30 mouse cellular contexts compared by ENCODE assay signal in the genomic region with DNA sequence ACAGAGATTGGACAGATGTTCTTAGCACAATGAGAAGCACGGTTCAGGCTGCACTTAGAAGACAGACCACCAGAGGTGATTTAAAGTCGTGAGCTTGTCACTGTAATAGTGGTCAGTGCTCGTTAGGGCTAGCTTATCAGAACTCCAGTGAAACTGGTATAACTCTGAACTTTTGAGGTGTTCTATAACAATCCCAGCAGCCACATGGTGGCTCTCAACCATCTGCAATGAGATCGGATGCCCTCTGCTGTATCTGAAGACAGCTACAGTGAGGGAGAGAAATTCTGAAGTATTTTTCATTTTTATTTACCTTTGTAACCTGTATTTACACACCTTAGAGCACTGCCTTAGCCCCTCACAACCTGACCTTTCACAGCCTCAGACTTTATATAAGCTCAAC. TPM values are rescaled to one million over a fixed set of nuclear protein-coding genes. Genes with fewer than 3 reads are reported as not detected.
A peak's percentile ranks its signal among the peaks of the same experiment; 100 is the strongest.
DNase-seq lines count a peak whose midpoint lies in the region; TF ChIP-seq lines count a peak whose summit lies in the region.
"Had no signal": no experiment of that assay in that cellular context is flagged by ENCODE, and none has a peak within 500 bp of the region (broad histone marks: within the 10 kb centered on the region; RNA-seq: fewer than 3 reads in every experiment).

No protein-coding gene starts in this region.

- no peak overlapping the region for H3K4me3 ChIP-seq in gastrocnemius, adult 2 months
- no peak overlapping the region for H3K4me3 ChIP-seq in left cerebral cortex, adult 2 months
- H3K4me3 ChIP-seq: embryonic facial prominence, embryonic 10.5 days; embryonic facial prominence, embryonic 15.5 days; forebrain, embryonic 12.5 days; heart, embryonic 12.5 days; kidney, embryonic 15.5 days; limb, embryonic 12.5 days; midbrain, embryonic 12.5 days had no signal

- no peak for DNase-seq in gastrocnemius, adult 2 months
- DNase-seq in gastrocnemius, adult 18-20 months (ENCODE audit: low spot score): no peak
- no peak for DNase-seq in left cerebral cortex, adult 2 months (ENCODE audit: extremely low spot score in 1 of 2, low spot score in 2 of 2)
- no peak for DNase-seq in left cerebral cortex, postnatal 10 days (ENCODE audit: extremely low spot score in 1 of 2, low spot score in 2 of 2)
- peak; percentile 16 for DNase-seq in R1 (ENCODE audit: low read depth, low spot score)
- DNase-seq in thymus, postnatal 10 days (ENCODE audit: low spot score in 2 of 2): no peak
- DNase-seq in spleen, postnatal 4 days (ENCODE audit: low spot score in 2 of 2): no peak
- DNase-seq: adrenal gland, adult 2 months; adrenal gland, postnatal 36 days; cerebellum, adult 18-20 months; cerebellum, postnatal 10 days; forebrain, postnatal 0 days; gastrocnemius, postnatal 36 days; heart, adult 18-20 months; kidney, adult 18-20 months; kidney, postnatal 4 days; lung, postnatal 36 days; thymus, postnatal 14 days had no signal

- no peak overlapping the region for H3K27ac ChIP-seq in gastrocnemius, adult 2 months
- no peak overlapping the region for H3K27ac ChIP-seq in left cerebral cortex, adult 2 months
- H3K27ac ChIP-seq: embryonic facial prominence, embryonic 10.5 days; embryonic facial prominence, embryonic 15.5 days; forebrain, embryonic 12.5 days; hindbrain, embryonic 14.5 days; kidney, embryonic 15.5 days; limb, embryonic 12.5 days; midbrain, embryonic 12.5 days had no signal

- intact Hi-C loops in gastrocnemius, adult 2 months (cut with DNase I): no loop called here
- intact Hi-C loops in left cerebral cortex, adult 2 months (cut with DNase I): no loop called here
- intact Hi-C loops in left cerebral cortex, postnatal 10 days (cut with DNase I): no loop called here

- TF ChIP-seq CTCF in gastrocnemius, adult 2 months (IDR thresholded peaks at IDR 0.05): peak; percentile 21; the same call in 1 of the 2 replicates
- TF ChIP-seq CTCF in left cerebral cortex, adult 2 months (IDR thresholded peaks at IDR 0.05): peak; percentile 11; the same call in 1 of the 2 replicates

RNA-seq across cellular contexts. Expression of a gene that starts 31.6 kb away (rescaled TPM):
- total RNA-seq in gastrocnemius, adult 2 months (2021): 10 to 100 TPM; 10.9 to 33.9 TPM
- 10 to 100 TPM; 20.6 to 38.0 TPM for total RNA-seq in gastrocnemius, adult 18-20 months (2021)
- 100 to 1,000 TPM; 133 to 177 TPM for total RNA-seq in left cerebral cortex, adult 2 months (2021)
- 100 to 1,000 TPM; 126 to 130 TPM for total RNA-seq in left cerebral cortex, postnatal 10 days (2021)

RNA-seq across cellular contexts. Expression of a gene that starts 54.0 kb away (rescaled TPM):
- not detected for total RNA-seq in gastrocnemius, adult 2 months (2021)
- not detected for total RNA-seq in gastrocnemius, adult 18-20 months (2021)
- not detected for total RNA-seq in left cerebral cortex, adult 2 months (2021)
- total RNA-seq in left cerebral cortex, postnatal 10 days (2021): not detected
- total RNA-seq: gastrocnemius, postnatal 36 days; heart, adult 18-20 months; hematopoietic stem cell, adult 5-6 weeks; left cerebral cortex, postnatal 25 days; liver, adult 2 months; neutrophil, adult 5-6 weeks had no signal
